Mouse (Mus musculus) cortical plate, adult 2 months (tissue): ENCODE measurements around the gene Lpcat1. TPM values are rescaled to one million over a fixed set of nuclear protein-coding genes. Genes with fewer than 3 reads are reported as not detected.
A peak's percentile ranks its signal among the peaks of the same experiment; 100 is the strongest.

Experiments used
- H3K27ac ChIP-seq: fragments of 200-500 bp; 2 replicates; pipeline ENCODE4 v1.5.1; 2012; ENCODE audit warnings: low read length, control low read depth, inconsistent platforms; ENCODE audit not compliant: insufficient read depth
- H3K4me1 ChIP-seq: fragments of 200-500 bp; 2 replicates; pipeline ENCODE4 v1.6.1; 2011; ENCODE audit warnings: low read length; ENCODE audit not compliant: control insufficient read depth, insufficient read depth
- H3K4me3 ChIP-seq: fragments of 200-500 bp; 2 replicates; pipeline ENCODE4 v1.5.1; 2011; ENCODE audit warnings: mild to moderate bottlenecking, low read length, control low read depth; ENCODE audit not compliant: insufficient read depth
- CTCF ChIP-seq: fragments of 200-500 bp; IDR thresholded peaks from 2 replicates; pipeline ENCODE4 v1.5.1; 2011; ENCODE audit warnings: mild to moderate bottlenecking, control low read depth, low read length; ENCODE audit not compliant: insufficient read depth; ENCODE audit errors: extremely low read depth
- POLR2A ChIP-seq: fragments of 200-500 bp; IDR thresholded peaks from 2 replicates; pipeline ENCODE4 v1.6.1; 2011; ENCODE audit warnings: mild to moderate bottlenecking, low read length, control low read depth; ENCODE audit not compliant: insufficient read depth; ENCODE audit errors: extremely low read depth
- polyA plus RNA-seq: library from polyadenylated mRNA; depleted of rRNA; stranded (reverse); fragments of >200 nt; gene quantifications from 2 replicates; pipeline ENCODE4 v1.2.3, GENCODE M21; 2012

Lpcat1 gene
- polyA plus RNA-seq, 1 experiment = 39.6 TPM

DNA sequence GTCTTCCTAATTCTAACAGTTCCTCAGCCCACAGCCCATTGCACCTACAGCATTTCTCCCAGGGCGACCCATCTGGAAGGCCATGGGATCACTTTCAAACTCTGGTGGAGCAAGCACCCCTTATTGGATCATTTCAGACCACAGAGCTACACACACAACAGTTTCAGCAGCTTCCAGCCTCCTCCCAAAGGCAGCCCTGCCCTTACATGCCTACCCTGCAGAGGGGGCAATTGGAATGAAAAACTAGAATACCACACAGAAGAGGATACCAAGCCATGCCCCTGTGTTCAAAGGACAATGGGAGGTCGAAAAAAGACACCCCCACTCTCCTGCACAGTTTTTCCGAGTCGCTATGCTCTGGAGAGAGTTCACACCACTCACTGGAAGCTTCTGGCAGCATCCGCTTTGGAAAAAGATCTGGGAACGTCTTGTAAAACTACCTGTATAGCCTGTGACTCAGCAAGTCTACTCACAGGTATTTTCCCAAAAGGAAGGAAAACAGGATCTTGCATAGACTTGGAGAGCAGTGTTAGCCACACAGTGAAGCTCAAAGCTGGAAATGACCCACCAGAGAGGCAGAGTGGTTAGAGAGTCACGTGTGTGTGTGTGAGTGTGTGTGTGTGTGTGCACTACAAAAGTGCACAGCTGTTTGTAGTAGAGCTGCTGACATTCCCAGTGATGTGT lies 34.4 kb upstream of the Lpcat1 start:
- 0 out of 2 replicates have a peak, but pooled peaks have one; percentile 9 for TF ChIP-seq CTCF
- TF ChIP-seq POLR2A = no peak
- H3K27ac ChIP-seq = no peak overlapping the region
- no peaks in the 10 kb centered on the region for H3K4me1 ChIP-seq
- no peak overlapping the region for H3K4me3 ChIP-seq

DNA sequence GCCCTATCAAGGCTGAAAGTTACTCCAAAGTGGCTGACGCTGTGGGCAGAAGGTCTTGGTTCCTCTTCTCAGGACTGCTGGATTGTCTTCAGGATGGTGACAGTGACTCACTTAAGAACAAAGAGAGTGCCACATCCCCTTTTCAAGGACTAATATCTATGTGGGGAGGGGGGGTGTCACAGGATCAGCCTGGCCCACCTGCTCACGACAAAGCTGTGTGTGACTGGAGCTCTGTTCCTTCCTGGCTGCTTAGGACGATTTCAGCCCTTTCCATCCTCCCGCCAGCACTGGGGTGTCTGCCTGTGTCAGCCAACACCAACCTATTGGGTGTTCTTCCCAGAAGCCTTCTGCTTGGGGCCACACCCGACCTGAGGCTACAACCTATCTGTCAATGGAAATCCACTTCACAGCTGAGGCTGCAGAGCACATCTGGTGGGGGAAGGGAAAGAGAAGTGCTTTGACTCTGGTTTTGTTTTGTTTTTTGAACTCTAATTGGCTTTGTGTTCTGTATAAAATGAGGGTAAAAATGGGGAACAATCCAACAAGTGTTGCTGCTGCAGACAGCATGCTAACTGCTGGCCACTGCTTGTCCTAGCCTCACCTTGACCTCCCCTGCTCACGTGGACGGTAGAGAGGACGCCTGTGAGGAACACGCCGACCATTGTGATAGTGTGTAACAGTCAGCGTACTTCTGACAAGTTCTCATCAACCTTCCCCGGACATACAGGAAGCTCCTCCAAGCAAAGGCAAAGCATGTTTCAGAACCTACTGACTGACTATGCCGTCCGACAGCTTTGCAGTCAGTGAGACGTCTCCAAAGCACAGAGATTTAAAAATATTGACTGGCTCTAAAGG lies 33.1 kb upstream of the Lpcat1 start:
- TF ChIP-seq CTCF (no peak), POLR2A (no peak)
- H3K4me3 ChIP-seq = no peak overlapping the region
- no peaks in the 10 kb centered on the region for H3K4me1 ChIP-seq
- H3K27ac ChIP-seq = no peak overlapping the region

DNA sequence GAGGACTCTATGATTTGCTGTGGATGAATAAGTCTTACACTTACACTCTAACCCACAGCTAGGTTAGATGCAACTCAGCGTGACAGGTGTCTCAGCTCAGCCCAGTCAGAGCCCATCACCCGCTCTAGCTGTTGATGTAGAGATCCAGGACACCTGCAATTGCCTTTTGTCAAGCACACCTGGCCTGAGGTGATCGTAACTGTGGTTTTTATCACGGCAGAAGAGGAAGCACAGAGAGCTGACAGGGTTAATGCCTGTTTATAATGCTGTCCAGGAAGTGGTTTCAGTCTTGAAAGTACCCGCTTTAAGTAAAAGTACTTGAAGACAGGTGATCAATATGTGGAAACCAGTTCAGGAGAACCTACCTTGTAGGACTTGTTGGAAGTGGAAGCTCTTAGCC lies 32.3 kb upstream of the Lpcat1 start:
- H3K27ac ChIP-seq = no peak overlapping the region
- no peaks in the 10 kb centered on the region for H3K4me1 ChIP-seq
- TF ChIP-seq POLR2A = no peak
- no peak overlapping the region for H3K4me3 ChIP-seq

DNA sequence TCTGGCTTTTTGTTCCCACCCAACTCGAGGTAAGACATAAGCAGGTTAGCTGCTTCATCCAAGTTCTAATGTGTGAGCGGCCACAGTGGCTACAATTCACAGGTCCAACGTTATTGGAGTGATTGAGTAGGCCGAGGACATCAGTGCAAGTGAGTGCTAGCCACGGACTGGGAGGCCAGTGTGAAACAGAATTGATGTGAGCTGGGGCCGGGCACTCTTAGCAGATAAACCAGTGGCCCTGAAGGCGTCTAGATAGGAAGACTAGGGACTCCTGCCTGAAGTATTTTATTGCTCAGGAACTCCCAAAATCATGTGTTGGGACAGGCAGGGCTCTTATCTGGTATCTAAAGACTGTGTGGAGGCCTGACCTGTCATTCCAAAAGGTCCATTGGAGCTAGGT lies 31.3 kb upstream of the Lpcat1 start:
- H3K4me3 ChIP-seq = no peak overlapping the region
- no peak for TF ChIP-seq POLR2A
- no peak for TF ChIP-seq CTCF
- H3K4me1 ChIP-seq = no peaks in the 10 kb centered on the region
- H3K27ac ChIP-seq = no peak overlapping the region

DNA sequence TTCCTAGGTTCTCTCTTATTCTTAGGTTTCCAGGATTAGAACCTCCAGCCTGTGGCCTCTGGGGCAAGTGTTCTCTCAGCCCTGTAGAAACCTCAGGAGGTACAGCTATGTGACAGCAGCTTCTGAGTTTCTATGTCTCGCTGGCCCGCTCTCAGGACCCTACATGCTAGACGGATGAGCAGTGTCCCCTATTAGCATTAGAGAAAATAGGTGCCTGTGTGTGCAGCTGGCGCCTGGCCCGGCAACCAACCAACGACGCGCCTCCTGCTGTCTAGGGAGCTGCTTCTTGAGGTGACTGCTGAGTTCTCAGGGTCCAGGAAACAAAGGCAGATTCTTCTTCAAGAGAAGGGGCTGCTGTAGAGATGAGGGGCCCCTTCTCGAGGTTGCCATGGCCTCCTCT lies 27.9 kb upstream of the Lpcat1 start:
- Histone ChIP-seq H3K27ac (no peak overlapping the region), H3K4me1 (no peaks in the 10 kb centered on the region), H3K4me3 (no peak overlapping the region)
- no peak for TF ChIP-seq POLR2A
- TF ChIP-seq CTCF = no peak

DNA sequence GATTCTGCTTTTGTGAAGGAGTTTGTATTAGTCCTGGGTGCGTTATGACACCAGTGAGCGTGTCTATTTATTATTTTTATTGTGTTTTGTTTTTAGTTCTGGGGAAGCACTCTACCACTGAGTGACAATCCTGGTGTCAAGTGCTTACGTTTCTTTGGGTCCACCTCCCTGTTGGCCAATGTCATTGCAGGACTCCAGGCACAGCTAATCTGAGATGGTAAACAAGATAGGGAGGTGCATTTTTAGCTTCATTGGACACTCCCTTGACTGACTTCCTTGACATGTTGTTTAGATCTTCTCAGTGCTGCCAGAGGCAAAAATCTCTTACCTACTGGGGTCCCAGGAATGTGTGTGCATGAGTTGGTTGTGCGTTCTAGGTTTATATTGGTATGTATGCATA lies 26.0 kb upstream of the Lpcat1 start:
- Histone ChIP-seq H3K4me1 (no peaks in the 10 kb centered on the region), H3K4me3 (no peak overlapping the region), H3K27ac (no peak overlapping the region)
- TF ChIP-seq CTCF (no peak), POLR2A (no peak)

DNA sequence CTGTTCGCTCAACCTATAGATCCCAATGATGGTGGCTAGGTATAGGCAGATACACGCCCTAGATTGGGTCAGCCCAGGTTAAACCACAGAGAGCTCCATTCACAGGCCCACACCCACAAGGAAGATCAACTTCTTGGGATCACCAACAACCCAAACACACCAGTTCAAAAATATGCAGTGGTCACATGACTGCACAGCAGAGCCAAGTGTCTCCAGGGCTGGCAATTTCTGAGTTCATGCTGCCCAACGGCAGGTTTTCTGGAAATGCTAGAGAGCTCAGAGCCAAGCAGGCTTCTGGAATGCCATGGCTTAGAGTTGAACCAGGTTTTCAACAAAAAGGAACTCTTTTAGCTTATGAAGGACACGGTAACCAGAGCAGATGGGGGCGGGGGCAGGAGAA lies 25.3 kb upstream of the Lpcat1 start:
- Histone ChIP-seq H3K4me3 (no peak overlapping the region), H3K4me1 (no peaks in the 10 kb centered on the region), H3K27ac (no peak overlapping the region)
- TF ChIP-seq POLR2A = no peak
- no peak for TF ChIP-seq CTCF

DNA sequence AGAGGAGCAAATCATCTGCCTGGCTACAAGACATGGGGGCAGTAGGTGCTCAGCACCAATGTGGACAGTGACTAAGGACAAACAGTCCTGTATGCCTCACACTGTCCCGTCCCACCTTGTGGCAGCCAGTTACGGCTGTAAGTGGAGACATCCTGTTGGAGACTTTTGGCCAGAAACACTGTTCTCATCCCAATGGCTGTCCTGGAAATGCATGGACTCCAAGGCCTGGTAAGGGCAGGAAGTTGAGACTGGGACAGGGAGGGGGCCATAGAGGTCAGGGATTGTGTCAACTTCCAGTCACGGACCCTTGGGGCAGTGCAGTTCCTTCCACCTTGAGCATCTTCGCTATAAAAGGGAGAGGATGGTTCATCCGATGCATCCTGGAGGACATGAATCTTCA lies 24.6 kb upstream of the Lpcat1 start:
- Histone ChIP-seq H3K4me3 (no peak overlapping the region), H3K4me1 (no peaks in the 10 kb centered on the region), H3K27ac (no peak overlapping the region)
- no peak for TF ChIP-seq CTCF
- TF ChIP-seq POLR2A = no peak

DNA sequence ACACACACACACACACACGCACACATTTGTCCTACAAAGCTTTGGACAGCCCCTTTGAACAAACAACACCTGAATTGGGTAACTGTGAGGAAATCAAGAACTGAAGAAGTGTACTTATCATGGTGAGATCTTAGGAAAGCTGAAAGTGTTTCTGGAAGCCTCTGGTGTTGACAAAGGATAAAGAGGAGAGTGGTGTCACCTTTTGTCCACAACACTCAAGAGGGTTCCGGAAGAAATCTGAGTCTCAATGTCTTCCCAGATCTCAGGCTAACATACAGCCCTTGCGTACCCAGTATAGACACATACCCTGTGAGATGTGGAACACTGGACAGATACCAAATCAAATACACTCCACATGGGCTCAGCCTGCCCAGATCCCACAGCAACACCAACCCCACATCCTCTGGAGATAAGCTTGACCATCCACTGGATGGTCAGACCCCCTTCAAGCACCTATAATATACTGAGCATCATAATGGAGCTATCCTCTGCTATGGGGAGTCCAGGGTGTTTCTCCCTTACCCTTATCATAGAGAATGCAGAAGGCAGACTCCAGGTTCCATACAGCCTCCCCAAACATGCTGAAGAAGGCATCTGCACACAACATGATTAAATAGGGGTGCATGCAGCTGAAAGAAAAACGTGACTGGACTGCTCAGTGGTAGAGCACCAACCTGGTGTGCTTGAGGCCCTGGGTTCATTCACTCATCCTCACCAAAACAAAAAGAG lies 23.7 kb upstream of the Lpcat1 start:
- TF ChIP-seq CTCF (no peak), POLR2A (no peak)
- no peak overlapping the region for H3K4me3 ChIP-seq
- H3K4me1 ChIP-seq = no peaks in the 10 kb centered on the region
- H3K27ac ChIP-seq = no peak overlapping the region

DNA sequence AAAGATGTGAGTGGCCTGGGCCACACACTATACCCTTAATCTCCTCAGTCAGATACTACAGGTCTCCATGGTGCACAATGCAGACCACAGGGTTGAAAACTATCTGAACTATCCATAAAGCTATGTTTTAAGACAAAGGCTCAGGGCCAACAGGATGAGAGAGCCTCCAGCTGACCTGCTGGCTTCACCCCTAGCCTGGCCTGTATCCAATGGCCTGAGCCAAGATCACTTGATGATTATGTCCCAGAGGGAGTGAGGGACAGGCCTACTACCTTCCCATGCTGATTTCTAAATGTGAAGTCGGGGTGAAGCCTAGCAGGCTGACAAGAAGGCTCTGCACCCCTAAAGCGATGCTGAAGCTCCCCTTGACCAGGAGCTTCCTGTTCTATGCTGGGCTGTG lies 21.9 kb upstream of the Lpcat1 start:
- Histone ChIP-seq H3K4me3 (no peak overlapping the region), H3K27ac (no peak overlapping the region), H3K4me1 (no peaks in the 10 kb centered on the region)
- TF ChIP-seq POLR2A (no peak), CTCF (no peak)
